Mouse (Mus musculus) stomach, postnatal 0 days (tissue): Measurements from ENCODE around the gene Hist1h3f. TPM values are rescaled to one million over a fixed set of nuclear protein-coding genes. Genes with fewer than 3 reads are reported as not detected.

ENCODE experiments used
- ATAC-seq: fragments of 200-750 bp; cut with Nextera tagmentation; 2 replicates; pipeline ENCODE4 v1.8.0; 2017; ENCODE audit not compliant: low FRiP score, low TSS enrichment
- DNase-seq: peaks from one replicate; pipeline ENCODE4 v3.0.0-alpha.2; 2016; ENCODE audit warnings: low spot score
- H3K27ac ChIP-seq: fragments of 300-500 bp; sonication (generic); replicated peaks from 2 replicates; pipeline ENCODE4 v1.5.1; 2014; ENCODE audit warnings: mild to moderate bottlenecking, control low read depth
- H3K27me3 ChIP-seq: fragments of 300-500 bp; sonication (generic); 2 replicates; pipeline ENCODE4 v1.6.1; 2014; ENCODE audit warnings: low read length; ENCODE audit not compliant: control insufficient read depth, insufficient read depth
- H3K36me3 ChIP-seq: fragments of 300-500 bp; sonication (generic); 2 replicates; pipeline ENCODE4 v1.6.1; 2014; ENCODE audit warnings: low read length, mixed read lengths; ENCODE audit not compliant: control insufficient read depth, insufficient read depth
- H3K4me1 ChIP-seq: fragments of 300-500 bp; sonication (generic); replicated peaks from 2 replicates; pipeline ENCODE4 v1.6.1; 2014; ENCODE audit warnings: antibody characterized with exemption; ENCODE audit not compliant: control insufficient read depth, insufficient read depth
- H3K4me2 ChIP-seq: fragments of 300-500 bp; sonication (generic); replicated peaks from 2 replicates; pipeline ENCODE4 v1.6.1; 2014; ENCODE audit warnings: low read depth, mild to moderate bottlenecking, control low read depth, moderate library complexity
- H3K4me3 ChIP-seq: fragments of 300-500 bp; sonication (generic); 2 replicates; pipeline ENCODE4 v1.5.1; 2014; ENCODE audit warnings: low read depth, low read length, control low read depth
- H3K9ac ChIP-seq: fragments of 300-500 bp; sonication (generic); 2 replicates; pipeline ENCODE4 v1.6.1; 2014; ENCODE audit warnings: mild to moderate bottlenecking, low read length, control low read depth, mixed read lengths
- H3K9me3 ChIP-seq: fragments of 300-500 bp; sonication (generic); 2 replicates; pipeline ENCODE4 v1.6.1; 2016; ENCODE audit warnings: low read length; ENCODE audit not compliant: control insufficient read depth
- CTCF ChIP-seq: IDR thresholded peaks from 2 replicates; pipeline ENCODE4 v1.5.1; 2016; ENCODE audit warnings: antibody characterized with exemption, low read depth, mild to moderate bottlenecking, moderate library complexity
- EP300 ChIP-seq: optimal IDR thresholded peaks from 2 replicates; pipeline ENCODE3; 2016; ENCODE audit warnings: antibody characterized with exemption
- WGBS: fragments of 180-500 bp; shearing (Covaris S2); extraction: QIAGEN DNeasy Blood & Tissue Kit; methylation state at CpG from one replicate; pipeline ENCODE4 v1.1.7; 2014; 5-methylcytosine and 5-hydroxymethylcytosine counted together
- polyA plus RNA-seq: library from polyadenylated mRNA; unstranded; fragments of >200 nt; fragmentation: Nextera tagmentation; extraction: Ambion mirVana; gene quantifications from 2 replicates; pipeline ENCODE4 v1.2.1, GENCODE M21; 2015

Gene Hist1h3f
- polyA plus RNA-seq, 1 experiment from 2014 or later = 0.78 TPM

GRCm38 (mm10) chr13:23500424-23501200 is 43.2 kb upstream of the Hist1h3f start:
- Histone ChIP-seq H3K4me2 (no peak overlapping the region), H3K4me1 (0 out of 2 replicates have a peak, but pooled peaks cover 2% of the 10 kb centered on the region)
- TF ChIP-seq EP300 (no peak), CTCF (no peak)

GRCm38 (mm10) chr13:23501511-23501910 is 42.3 kb upstream of the Hist1h3f start:
- H3K36me3 ChIP-seq = no peaks in the 10 kb centered on the region
- WGBS = 20% methylated on average over 5 of the region's 5 CpGs
- no peak for ATAC-seq

More at GRCm38 (mm10) chr13:23500424-23501200, 43.2 kb upstream of the Hist1h3f start:
- DNase-seq (peak; percentile 49), ATAC-seq (peak; percentile 59; the same call in 1 of the 2 replicates)
- Histone ChIP-seq H3K4me3 (no peak overlapping the region), H3K36me3 (no peaks in the 10 kb centered on the region), H3K27ac (no peak overlapping the region), H3K9me3 (no peaks in the 10 kb centered on the region), H3K27me3 (no peaks in the 10 kb centered on the region), H3K9ac (no peak overlapping the region)
- WGBS = 10% methylated on average over 17 of the region's 17 CpGs

GRCm38 (mm10) chr13:23502031-23502567 is 41.8 kb upstream of the Hist1h3f start:
- no peak overlapping the region for H3K4me2 ChIP-seq

More at GRCm38 (mm10) chr13:23501511-23501910, 42.3 kb upstream of the Hist1h3f start:
- Histone ChIP-seq H3K27ac (no peak overlapping the region), H3K4me1 (0 out of 2 replicates have a peak, but pooled peaks cover 2% of the 10 kb centered on the region), H3K4me2 (no peak overlapping the region), H3K9ac (no peak overlapping the region), H3K4me3 (no peak overlapping the region), H3K9me3 (no peaks in the 10 kb centered on the region), H3K27me3 (no peaks in the 10 kb centered on the region)
- TF ChIP-seq CTCF = no peak
- TF ChIP-seq EP300 = no peak
- DNase-seq = no peak

GRCm38 (mm10) chr13:23502916-23503315 is 40.9 kb upstream of the Hist1h3f start:
- Histone ChIP-seq H3K4me2 (no peak overlapping the region), H3K27me3 (no peaks in the 10 kb centered on the region), H3K9ac (no peak overlapping the region), H3K9me3 (no peaks in the 10 kb centered on the region), H3K4me3 (no peak overlapping the region), H3K4me1 (0 out of 2 replicates have a peak, but pooled peaks cover 2% of the 10 kb centered on the region), H3K36me3 (no peaks in the 10 kb centered on the region), H3K27ac (no peak overlapping the region)
- no peak for DNase-seq
- WGBS = 49% methylated on average over 4 of the region's 4 CpGs
- no peak for ATAC-seq
- TF ChIP-seq EP300 = no peak
- TF ChIP-seq CTCF = no peak

More at GRCm38 (mm10) chr13:23502031-23502567, 41.8 kb upstream of the Hist1h3f start:
- ATAC-seq (no peak), DNase-seq (no peak)
- no peak overlapping the region for H3K9ac ChIP-seq
- H3K4me3 ChIP-seq = no peak overlapping the region
- no peak overlapping the region for H3K27ac ChIP-seq
- no peaks in the 10 kb centered on the region for H3K36me3 ChIP-seq
- TF ChIP-seq CTCF (no peak), EP300 (no peak)
- 0 out of 2 replicates have a peak, but pooled peaks cover 2% of the 10 kb centered on the region for H3K4me1 ChIP-seq
- 44% methylated on average over 9 of the region's 9 CpGs for WGBS
- H3K27me3 ChIP-seq = no peaks in the 10 kb centered on the region
- H3K9me3 ChIP-seq = no peaks in the 10 kb centered on the region

GRCm38 (mm10) chr13:23503797-23504196 is 40.1 kb upstream of the Hist1h3f start:
- Histone ChIP-seq H3K9ac (no peak overlapping the region), H3K4me3 (no peak overlapping the region), H3K27ac (no peak overlapping the region), H3K4me1 (no peaks in the 10 kb centered on the region), H3K36me3 (no peaks in the 10 kb centered on the region), H3K27me3 (no peaks in the 10 kb centered on the region), H3K4me2 (no peak overlapping the region), H3K9me3 (no peaks in the 10 kb centered on the region)
- no peak for TF ChIP-seq EP300
- no peak for TF ChIP-seq CTCF
- DNase-seq = peak; percentile 38
- ATAC-seq = no peak
- 7% methylated on average over 9 of the region's 9 CpGs for WGBS
